ENCODE assay signal across 8 mouse cellular contexts in genomic region chr10:128524732-128525662, GRCm38 (mm10). TPM values are rescaled to one million over a fixed set of nuclear protein-coding genes. Genes with fewer than 3 reads are reported as not detected.
DNase-seq lines count a peak whose midpoint lies in the region; ATAC-seq and TF ChIP-seq lines count a peak whose summit lies in the region.

No protein-coding gene starts in this region.

- ATAC-seq in intestine, embryonic 14.5 days (replicated peaks; ENCODE audit: low FRiP score, low TSS enrichment, low read depth): peak; percentile 37
- ATAC-seq in liver, embryonic 14.5 days (ENCODE audit: insufficient read depth): peak; percentile 35
- ATAC-seq in stomach, embryonic 16.5 days (ENCODE audit: insufficient read depth, low FRiP score): peak; percentile 24; the same call in 1 of the 2 replicates

- H3K4me3 ChIP-seq in intestine, embryonic 14.5 days (ENCODE audit: low read depth, low read length): peak overlapping the region; percentile 78
- H3K4me3 ChIP-seq in liver, embryonic 14.5 days (ENCODE audit: insufficient read depth in 1 of 2, low read depth in 2 of 2, low read length in 2 of 2): peak overlapping the region; percentile 67 to 82
- H3K4me3 ChIP-seq in stomach, embryonic 16.5 days (replicated peaks; ENCODE audit: low read length): peak overlapping the region; percentile 84

- H3K36me3 ChIP-seq in intestine, embryonic 14.5 days (ENCODE audit: control insufficient read depth, insufficient read depth, low read length): peaks cover 21% of the 10 kb centered on the region
- H3K36me3 ChIP-seq in liver, embryonic 14.5 days (replicated peaks; ENCODE audit: control insufficient read depth, insufficient read depth, low read depth): no peaks in the 10 kb centered on the region; the same call in 1 of the 2 replicates
- H3K36me3 ChIP-seq in stomach, embryonic 16.5 days (ENCODE audit: control insufficient read depth, insufficient read depth, low read length): peaks cover 5% of the 10 kb centered on the region; the same call in 1 of the 2 replicates

- peak overlapping the region; percentile 82 for H3K4me2 ChIP-seq in intestine, embryonic 14.5 days (ENCODE audit: low read length)
- peak overlapping the region; percentile 97 for H3K4me2 ChIP-seq in liver, embryonic 14.5 days (ENCODE audit: low read depth)
- peak overlapping the region; percentile 95 for H3K4me2 ChIP-seq in stomach, embryonic 16.5 days (ENCODE audit: low read depth, low read length)

- H3K9me3 ChIP-seq in intestine, embryonic 14.5 days (ENCODE audit: control insufficient read depth, low read length): no peaks in the 10 kb centered on the region
- no peaks in the 10 kb centered on the region for H3K9me3 ChIP-seq in liver, embryonic 14.5 days (ENCODE audit: control insufficient read depth, low read length)
- H3K9me3 ChIP-seq in stomach, embryonic 16.5 days (replicated peaks; ENCODE audit: control insufficient read depth, low read length): no peaks in the 10 kb centered on the region

- no peak for TF ChIP-seq EP300 in liver, embryonic 14.5 days (IDR thresholded peaks at IDR 0.05; ENCODE audit: low read depth)

- DNase-seq in urinary bladder, postnatal 14 days (ENCODE audit: low spot score): peak; percentile 53
- no peak for DNase-seq in urinary bladder, adult 2 months (ENCODE audit: low spot score)
- DNase-seq in cerebellum, postnatal 10 days: peak; percentile 75 to 78
- peak; percentile 60 for DNase-seq in gastrocnemius, postnatal 10 days
- DNase-seq in intestine, embryonic 14.5 days (ENCODE audit: low spot score): peak; percentile 91
- peak in 1 of 3 experiments; percentile 47 for DNase-seq in liver, embryonic 14.5 days (ENCODE audit: low read depth in 3 of 3, low spot score in 3 of 3)
- peak; percentile 73 for DNase-seq in neural tube, embryonic 10.5 days (ENCODE audit: extremely low spot score, low spot score)

- WGBS in intestine, embryonic 14.5 days: under 1% methylated on average over 58 of the region's 58 CpGs
- WGBS in liver, embryonic 14.5 days (ENCODE audit: insufficient replicate concordance): under 1% methylated on average over 58 of the region's 58 CpGs
- under 1% methylated on average over 58 of the region's 58 CpGs for WGBS in stomach, embryonic 16.5 days

- peak overlapping the region; percentile 73; the same call in 1 of the 2 replicates for H3K27ac ChIP-seq in intestine, embryonic 14.5 days (ENCODE audit: low read depth)
- peak overlapping the region; percentile 81 for H3K27ac ChIP-seq in liver, embryonic 14.5 days
- H3K27ac ChIP-seq in stomach, embryonic 16.5 days (ENCODE audit: low read length): peak overlapping the region; percentile 91

- peak overlapping the region; percentile 64 for H3K9ac ChIP-seq in intestine, embryonic 14.5 days (ENCODE audit: low read length)
- H3K9ac ChIP-seq in liver, embryonic 14.5 days (replicated peaks): peak overlapping the region; percentile 86
- H3K9ac ChIP-seq in stomach, embryonic 16.5 days (ENCODE audit: low read length): peak overlapping the region; percentile 93

- no peaks in the 10 kb centered on the region for H3K27me3 ChIP-seq in intestine, embryonic 14.5 days (replicated peaks; ENCODE audit: control insufficient read depth, insufficient read depth, low read length)
- no peaks in the 10 kb centered on the region for H3K27me3 ChIP-seq in liver, embryonic 14.5 days (ENCODE audit: control insufficient read depth, insufficient read depth, low read length)
- no peaks in the 10 kb centered on the region for H3K27me3 ChIP-seq in stomach, embryonic 16.5 days (ENCODE audit: control insufficient read depth, insufficient read depth, low read length)

- no peak; the same call in 1 of the 2 replicates for TF ChIP-seq CTCF in liver, embryonic 14.5 days (IDR thresholded peaks at IDR 0.05; ENCODE audit: low read depth)

- peaks cover 9% of the 10 kb centered on the region for H3K4me1 ChIP-seq in intestine, embryonic 14.5 days (replicated peaks; ENCODE audit: control insufficient read depth, insufficient read depth, low read length)
- H3K4me1 ChIP-seq in liver, embryonic 14.5 days (replicated peaks; ENCODE audit: control insufficient read depth in 2 of 2, insufficient read depth in 2 of 2, low read length in 1 of 2): peaks cover 11 to 18% of the 10 kb centered on the region in 2 experiments
- H3K4me1 ChIP-seq in stomach, embryonic 16.5 days (ENCODE audit: control insufficient read depth, insufficient read depth, low read length): peaks cover 15% of the 10 kb centered on the region

RNA-seq across cellular contexts. Expression of gene Esyt1, which starts 0.7 kb away (rescaled TPM):
- 56.9 and 61.6 TPM in 2 replicates for polyA plus RNA-seq in urinary bladder, adult 2 months (2012; rRNA removed)
- total RNA-seq in gastrocnemius, postnatal 10 days (2021): 10 to 100 TPM; 22.5 to 30.4 TPM
- polyA plus RNA-seq in intestine, embryonic 14.5 days (2014; fragmentation: Nextera tagmentation; extraction: Ambion mirVana): 27.3 and 28.0 TPM in 2 replicates
- polyA plus RNA-seq in liver, embryonic 14.5 days (2012; rRNA removed): 9.4 and 10.3 TPM in 2 replicates
- polyA plus RNA-seq in liver, embryonic 14.5 days (2014; fragmentation: Nextera tagmentation; extraction: Ambion mirVana): 7.0 and 7.8 TPM in 2 replicates
- 32.9 TPM in 2 replicates for polyA plus RNA-seq in stomach, embryonic 16.5 days (2015; fragmentation: Nextera tagmentation; extraction: Ambion mirVana)

RNA-seq across cellular contexts. Expression of gene Zc3h10, which starts 22.6 kb away (rescaled TPM):
- 12.5 TPM in 2 replicates for polyA plus RNA-seq in urinary bladder, adult 2 months (2012; rRNA removed)
- total RNA-seq in gastrocnemius, postnatal 10 days (2021): 1 to 10 TPM; 5.2 to 6.3 TPM
- polyA plus RNA-seq in intestine, embryonic 14.5 days (2014; fragmentation: Nextera tagmentation; extraction: Ambion mirVana): 11.3 TPM in 2 replicates
- 3.3 and 4.0 TPM in 2 replicates for polyA plus RNA-seq in liver, embryonic 14.5 days (2012; rRNA removed)
- polyA plus RNA-seq in liver, embryonic 14.5 days (2014; fragmentation: Nextera tagmentation; extraction: Ambion mirVana): 4.3 and 5.3 TPM in 2 replicates
- polyA plus RNA-seq in stomach, embryonic 16.5 days (2015; fragmentation: Nextera tagmentation; extraction: Ambion mirVana): 10.7 and 10.8 TPM in 2 replicates

RNA-seq across cellular contexts. Expression of gene Rpl41, which starts 24.1 kb away (rescaled TPM):
- 2,645 and 3,313 TPM in 2 replicates for polyA plus RNA-seq in urinary bladder, adult 2 months (2012; rRNA removed)
- total RNA-seq in gastrocnemius, postnatal 10 days (2021): 1,000 to 10,000 TPM; 1,962 to 2,082 TPM
- polyA plus RNA-seq in intestine, embryonic 14.5 days (2014; fragmentation: Nextera tagmentation; extraction: Ambion mirVana): 4,682 and 5,210 TPM in 2 replicates
- 1,053 and 2,546 TPM in 2 replicates for polyA plus RNA-seq in liver, embryonic 14.5 days (2012; rRNA removed)
- polyA plus RNA-seq in liver, embryonic 14.5 days (2014; fragmentation: Nextera tagmentation; extraction: Ambion mirVana): 3,181 and 3,454 TPM in 2 replicates
- polyA plus RNA-seq in stomach, embryonic 16.5 days (2015; fragmentation: Nextera tagmentation; extraction: Ambion mirVana): 3,732 and 3,890 TPM in 2 replicates

RNA-seq across cellular contexts. Expression of gene Myl6b, which starts 26.5 kb away (rescaled TPM):
- polyA plus RNA-seq in urinary bladder, adult 2 months (2012; rRNA removed): 3.0 and 3.3 TPM in 2 replicates
- total RNA-seq in gastrocnemius, postnatal 10 days (2021): 100 to 1,000 TPM in 1 of 2 experiments, 10 to 100 TPM in 1; 68.8 to 101 TPM
- polyA plus RNA-seq in intestine, embryonic 14.5 days (2014; fragmentation: Nextera tagmentation; extraction: Ambion mirVana): 3.1 TPM in 2 replicates
- 1.2 and 1.5 TPM in 2 replicates for polyA plus RNA-seq in liver, embryonic 14.5 days (2012; rRNA removed)
- polyA plus RNA-seq in liver, embryonic 14.5 days (2014; fragmentation: Nextera tagmentation; extraction: Ambion mirVana): 0.72 and 1.3 TPM in 2 replicates
- 2.7 and 3.9 TPM in 2 replicates for polyA plus RNA-seq in stomach, embryonic 16.5 days (2015; fragmentation: Nextera tagmentation; extraction: Ambion mirVana)

RNA-seq across cellular contexts. Expression of gene Myl6, which starts 31.1 kb away (rescaled TPM):
- polyA plus RNA-seq in urinary bladder, adult 2 months (2012; rRNA removed): 10,835 and 11,320 TPM in 2 replicates
- 100 to 1,000 TPM; 305 to 356 TPM for total RNA-seq in gastrocnemius, postnatal 10 days (2021)
- polyA plus RNA-seq in intestine, embryonic 14.5 days (2014; fragmentation: Nextera tagmentation; extraction: Ambion mirVana): 1,777 and 1,828 TPM in 2 replicates
- polyA plus RNA-seq in liver, embryonic 14.5 days (2012; rRNA removed): 429 and 654 TPM in 2 replicates
- 490 and 506 TPM in 2 replicates for polyA plus RNA-seq in liver, embryonic 14.5 days (2014; fragmentation: Nextera tagmentation; extraction: Ambion mirVana)
- polyA plus RNA-seq in stomach, embryonic 16.5 days (2015; fragmentation: Nextera tagmentation; extraction: Ambion mirVana): 2,126 and 2,216 TPM in 2 replicates
